Mouse (Mus musculus) neural tube, embryonic 12.5 days (tissue): Measurements from ENCODE around the gene Nsun6. TPM values are rescaled to one million over a fixed set of nuclear protein-coding genes. Genes with fewer than 3 reads are reported as not detected.

ENCODE experiments used
- ATAC-seq: fragments of 200-750 bp; cut with Nextera tagmentation; 2 replicates; pipeline ENCODE4 v1.8.0; 2017; ENCODE audit warnings: low read depth, mild to moderate bottlenecking, moderate TSS enrichment, moderate library complexity; ENCODE audit not compliant: low FRiP score
- H3K27ac ChIP-seq: fragments of 300-500 bp; sonication (generic); 2 replicates; pipeline ENCODE4 v1.5.1; 2016
- H3K27me3 ChIP-seq: fragments of 300-500 bp; sonication (generic); replicated peaks from 2 replicates; pipeline ENCODE4 v1.6.1; 2016; ENCODE audit warnings: mild to moderate bottlenecking
- H3K36me3 ChIP-seq: fragments of 300-500 bp; sonication (generic); 2 replicates; pipeline ENCODE4 v1.6.1; 2016; ENCODE audit warnings: mild to moderate bottlenecking
- H3K4me1 ChIP-seq: fragments of 300-500 bp; sonication (generic); 2 replicates; pipeline ENCODE4 v1.6.1; 2016
- H3K4me2 ChIP-seq: fragments of 300-500 bp; sonication (generic); replicated peaks from 2 replicates; pipeline ENCODE4 v1.6.1; 2016; ENCODE audit warnings: mild to moderate bottlenecking
- H3K4me3 ChIP-seq: fragments of 300-500 bp; sonication (generic); 2 replicates; pipeline ENCODE4 v1.5.1; 2016
- H3K9ac ChIP-seq: fragments of 300-500 bp; sonication (generic); 2 replicates; pipeline ENCODE4 v1.6.1; 2016; ENCODE audit warnings: mild to moderate bottlenecking
- H3K9me3 ChIP-seq: fragments of 300-500 bp; sonication (generic); 2 replicates; pipeline ENCODE4 v1.6.1; 2016; ENCODE audit warnings: mild to moderate bottlenecking
- WGBS: fragments of 180-500 bp; shearing (Covaris S2); methylation state at CpG from one replicate; pipeline ENCODE4 v1.1.7; 2016; 5-methylcytosine and 5-hydroxymethylcytosine counted together
- polyA plus RNA-seq: library from polyadenylated mRNA; unstranded; fragments of >200 nt; fragmentation: Nextera tagmentation; extraction: Ambion mirVana; gene quantifications from 2 replicates; pipeline ENCODE4 v1.2.1, GENCODE M21; 2016

Nsun6 gene
- polyA plus RNA-seq, 1 experiment from 2014 or later, result 13.3 TPM

DNA sequence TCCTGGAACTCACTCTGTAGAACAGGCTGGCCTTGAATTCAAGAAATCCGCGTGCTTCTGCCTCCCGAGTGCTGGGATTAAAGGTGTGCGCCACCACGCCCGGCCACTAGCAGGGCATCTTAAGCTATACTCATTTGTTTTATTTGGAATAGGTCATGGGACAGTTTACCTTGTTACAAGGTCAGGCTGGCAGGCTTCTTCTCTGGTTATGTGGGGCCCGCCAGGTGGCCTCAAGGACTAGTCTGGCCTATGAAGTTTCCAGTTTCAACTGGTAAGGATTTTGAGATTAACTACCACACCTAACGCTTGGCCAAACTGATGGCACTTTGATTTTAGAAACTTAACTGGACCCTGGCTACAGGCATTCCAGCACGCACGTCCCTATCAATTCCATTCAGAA is 373 bp downstream of the Nsun6 start:
- WGBS, result 22% methylated on average over 10 of the region's 10 CpGs
- peak; percentile 29 for ATAC-seq
- H3K27ac ChIP-seq, result peak overlapping the region; percentile 74; the same call in 1 of the 2 replicates

GRCm38 (mm10) chr2:15049117-15049873 is 5.6 kb downstream of the Nsun6 start, which contains the start of gene Arl5b:
Arl5b (plus strand) TSS chr2:15049395.
- Histone ChIP-seq H3K4me3 (peak within 1 kb of the TSS; percentile 64), H3K9ac (peak within 1 kb of the TSS; percentile 47; the same call in 1 of the 2 replicates), H3K4me1 (peaks cover 5% of the 10 kb centered on the region), H3K36me3 (no peaks in the 10 kb centered on the region), H3K27me3 (no peaks in the 10 kb centered on the region), H3K27ac (no peak within 1 kb of the TSS), H3K9me3 (no peaks in the 10 kb centered on the region), H3K4me2 (peak within 1 kb of the TSS; percentile 62)
- ATAC-seq, result peak; percentile 97
- WGBS, result 9% methylated on average over 20 of the region's 20 CpGs

More for the DNA sequence above, 373 bp downstream of the Nsun6 start:
- no peaks in the 10 kb centered on the region for H3K9me3 ChIP-seq
- no peaks in the 10 kb centered on the region for H3K36me3 ChIP-seq
- H3K4me1 ChIP-seq, result peaks cover 15% of the 10 kb centered on the region
- no peaks in the 10 kb centered on the region for H3K27me3 ChIP-seq
- peak overlapping the region; percentile 56 for H3K4me2 ChIP-seq
- peak overlapping the region; percentile 79 for H3K4me3 ChIP-seq
- peak overlapping the region; percentile 94 for H3K9ac ChIP-seq

DNA sequence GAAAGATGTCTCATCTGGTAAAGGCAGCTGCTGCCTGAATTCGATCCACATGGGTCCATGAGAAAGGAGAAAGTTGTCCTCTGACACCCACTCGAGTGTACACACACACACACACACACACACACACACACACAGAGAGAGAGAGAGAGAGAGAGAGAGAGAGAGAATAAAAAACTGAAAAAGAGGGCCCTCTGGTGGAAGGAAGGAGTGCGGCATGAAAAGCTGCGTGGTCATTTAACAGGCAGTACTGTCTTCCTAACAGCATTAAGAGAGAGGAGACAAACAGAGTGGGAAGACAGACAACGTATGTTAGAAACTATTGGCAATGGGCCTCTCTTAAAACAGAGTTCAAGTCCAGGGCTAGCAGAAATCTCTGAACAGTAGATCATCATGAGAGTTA is 14.5 kb downstream of the Nsun6 start:
- no peaks in the 10 kb centered on the region for H3K9me3 ChIP-seq
- 64% methylated on average over 5 of the region's 5 CpGs for WGBS
- no peak overlapping the region for H3K27ac ChIP-seq
- H3K36me3 ChIP-seq, result no peaks in the 10 kb centered on the region; the same call in 1 of the 2 replicates
- no peak overlapping the region for H3K9ac ChIP-seq
- H3K4me3 ChIP-seq, result no peak overlapping the region
- H3K4me2 ChIP-seq, result no peak overlapping the region
- H3K4me1 ChIP-seq, result no peaks in the 10 kb centered on the region
- ATAC-seq, result no peak
- H3K27me3 ChIP-seq, result no peaks in the 10 kb centered on the region

GRCm38 (mm10) chr2:15038705-15039104 is 16.2 kb downstream of the Nsun6 start:
- Histone ChIP-seq H3K27ac (no peak overlapping the region), H3K4me3 (no peak overlapping the region), H3K9me3 (no peaks in the 10 kb centered on the region), H3K4me2 (no peak overlapping the region), H3K9ac (no peak overlapping the region), H3K27me3 (no peaks in the 10 kb centered on the region), H3K36me3 (no peaks in the 10 kb centered on the region; the same call in 1 of the 2 replicates), H3K4me1 (no peaks in the 10 kb centered on the region)
- ATAC-seq, result no peak
- 91% methylated on average over 6 of the region's 6 CpGs for WGBS

DNA sequence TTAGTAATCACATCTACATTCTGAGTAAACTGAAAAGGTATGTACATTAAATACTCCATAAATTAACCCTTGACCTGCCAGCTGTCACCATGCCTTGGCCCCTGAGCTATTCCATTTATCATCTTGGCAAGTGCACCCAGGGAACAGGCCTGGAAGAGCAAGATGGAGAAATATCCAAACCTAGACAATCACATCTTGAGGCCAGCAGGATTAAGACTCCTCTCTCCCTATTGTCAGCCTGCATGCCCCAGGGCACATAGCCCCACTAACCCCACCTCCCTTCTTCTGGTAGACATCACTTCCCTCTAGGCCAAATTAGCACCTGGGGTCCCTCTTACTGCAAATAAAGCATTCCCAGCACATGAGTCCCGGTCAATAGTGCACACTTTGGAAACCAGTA is 27.1 kb downstream of the Nsun6 start:
- H3K9me3 ChIP-seq, result no peaks in the 10 kb centered on the region
- no peaks in the 10 kb centered on the region for H3K4me1 ChIP-seq
- no peaks in the 10 kb centered on the region; the same call in 1 of the 2 replicates for H3K36me3 ChIP-seq
- peak; percentile 72 for ATAC-seq
- no peak overlapping the region for H3K27ac ChIP-seq
- H3K4me3 ChIP-seq, result no peak overlapping the region
- H3K9ac ChIP-seq, result no peak overlapping the region
- no peak overlapping the region for H3K4me2 ChIP-seq
- 74% methylated on average over 1 of the region's 1 CpGs for WGBS
- H3K27me3 ChIP-seq, result no peaks in the 10 kb centered on the region

DNA sequence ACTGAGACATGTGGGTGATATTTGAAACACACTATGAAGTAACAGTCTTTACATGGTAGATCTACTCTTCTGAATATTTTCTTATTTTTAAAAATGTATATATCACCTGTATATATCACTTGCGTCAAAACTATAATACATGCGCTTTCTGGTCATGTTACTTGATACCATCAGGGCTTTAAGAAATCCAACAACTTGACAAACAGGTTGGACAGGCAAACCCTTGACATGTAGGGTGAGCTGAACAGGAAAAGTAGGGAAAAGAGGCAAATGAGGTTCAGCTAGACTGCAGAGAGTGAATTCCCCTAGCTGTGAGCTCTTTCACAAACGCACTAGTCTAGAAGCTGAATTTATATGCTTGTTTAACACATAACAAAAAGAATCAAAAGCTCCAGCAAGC is 28.1 kb downstream of the Nsun6 start:
- Histone ChIP-seq H3K4me1 (no peaks in the 10 kb centered on the region), H3K27ac (no peak overlapping the region), H3K9me3 (no peaks in the 10 kb centered on the region), H3K4me3 (no peak overlapping the region), H3K36me3 (no peaks in the 10 kb centered on the region; the same call in 1 of the 2 replicates), H3K27me3 (no peaks in the 10 kb centered on the region), H3K4me2 (no peak overlapping the region), H3K9ac (no peak overlapping the region)
- 91% methylated on average over 3 of the region's 3 CpGs for WGBS
- ATAC-seq, result no peak

DNA sequence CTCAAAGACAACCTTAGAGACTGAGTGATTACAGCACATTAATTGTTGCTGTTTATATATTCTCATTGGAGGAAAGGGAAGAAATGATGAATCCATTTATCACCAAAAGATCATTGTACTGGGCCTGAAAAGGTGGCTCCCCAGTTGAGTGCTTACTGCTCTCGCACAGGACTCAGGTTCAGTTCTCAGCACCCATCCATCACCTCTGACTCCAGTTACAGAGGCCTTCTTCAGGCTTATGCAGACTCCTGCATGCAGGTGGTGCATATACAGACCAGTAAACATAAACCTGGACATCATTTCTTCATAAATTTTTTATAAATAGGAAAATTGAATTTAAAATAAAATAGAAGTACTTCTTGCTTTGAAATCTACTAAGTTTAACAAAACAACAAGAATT is 46.8 kb downstream of the Nsun6 start:
- no peak overlapping the region for H3K4me2 ChIP-seq
- no peaks in the 10 kb centered on the region for H3K4me1 ChIP-seq
- WGBS, result 74% methylated on average over 1 of the region's 1 CpGs
- H3K9me3 ChIP-seq, result no peaks in the 10 kb centered on the region
- H3K27me3 ChIP-seq, result no peaks in the 10 kb centered on the region
- H3K4me3 ChIP-seq, result no peak overlapping the region
- H3K9ac ChIP-seq, result no peak overlapping the region
- no peak for ATAC-seq
- peaks cover 12% of the 10 kb centered on the region for H3K36me3 ChIP-seq
- H3K27ac ChIP-seq, result no peak overlapping the region

- no peaks in the 10 kb centered on the region for H3K4me1 ChIP-seq
- no peak overlapping the region for H3K4me2 ChIP-seq
- H3K4me3 ChIP-seq, result no peak overlapping the region
- H3K27ac ChIP-seq, result no peak overlapping the region
- H3K9ac ChIP-seq, result no peak overlapping the region
- WGBS, result 71% methylated on average over 3 of the region's 3 CpGs
- H3K36me3 ChIP-seq, result peaks cover 12% of the 10 kb centered on the region
- no peaks in the 10 kb centered on the region for H3K9me3 ChIP-seq
- H3K27me3 ChIP-seq, result no peaks in the 10 kb centered on the region
- ATAC-seq, result no peak
These were observed 47.3 kb downstream of the Nsun6 start for GRCm38 (mm10) chr2:15007531-15007930.

GRCm38 (mm10) chr2:14997836-14998235 is 57.0 kb downstream of the Nsun6 start:
- Histone ChIP-seq H3K27me3 (no peaks in the 10 kb centered on the region), H3K36me3 (no peaks in the 10 kb centered on the region; the same call in 1 of the 2 replicates), H3K4me2 (no peak overlapping the region), H3K27ac (no peak overlapping the region), H3K9ac (no peak overlapping the region), H3K4me1 (no peaks in the 10 kb centered on the region), H3K9me3 (no peaks in the 10 kb centered on the region), H3K4me3 (no peak overlapping the region)
- 90% methylated on average over 5 of the region's 5 CpGs for WGBS
- ATAC-seq, result no peak

DNA sequence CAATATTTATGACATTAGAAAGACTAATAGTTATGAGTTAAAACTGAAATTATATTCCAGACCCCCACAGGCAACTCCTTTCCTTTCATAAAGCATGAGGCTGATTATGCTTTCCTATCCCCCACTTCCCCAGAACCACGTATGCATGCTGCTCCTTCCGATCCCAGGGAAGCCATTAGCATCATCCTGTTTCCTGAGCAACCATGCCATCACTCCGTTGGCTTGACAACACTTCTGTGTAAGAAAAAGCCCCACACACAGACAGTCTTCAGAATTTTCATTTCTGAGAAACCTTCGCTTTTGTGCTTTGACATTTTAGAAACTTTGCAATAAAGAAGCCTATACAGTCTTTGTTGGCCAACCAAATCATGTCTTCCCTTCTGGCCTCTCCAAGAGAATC is 58.8 kb downstream of the Nsun6 start:
- no peaks in the 10 kb centered on the region for H3K27me3 ChIP-seq
- H3K36me3 ChIP-seq, result no peaks in the 10 kb centered on the region; the same call in 1 of the 2 replicates
- H3K4me1 ChIP-seq, result no peaks in the 10 kb centered on the region
- H3K9ac ChIP-seq, result no peak overlapping the region
- no peak for ATAC-seq
- WGBS, result 83% methylated on average over 4 of the region's 4 CpGs
- no peak overlapping the region for H3K4me3 ChIP-seq
- H3K4me2 ChIP-seq, result no peak overlapping the region
- H3K9me3 ChIP-seq, result no peaks in the 10 kb centered on the region
- H3K27ac ChIP-seq, result no peak overlapping the region

DNA sequence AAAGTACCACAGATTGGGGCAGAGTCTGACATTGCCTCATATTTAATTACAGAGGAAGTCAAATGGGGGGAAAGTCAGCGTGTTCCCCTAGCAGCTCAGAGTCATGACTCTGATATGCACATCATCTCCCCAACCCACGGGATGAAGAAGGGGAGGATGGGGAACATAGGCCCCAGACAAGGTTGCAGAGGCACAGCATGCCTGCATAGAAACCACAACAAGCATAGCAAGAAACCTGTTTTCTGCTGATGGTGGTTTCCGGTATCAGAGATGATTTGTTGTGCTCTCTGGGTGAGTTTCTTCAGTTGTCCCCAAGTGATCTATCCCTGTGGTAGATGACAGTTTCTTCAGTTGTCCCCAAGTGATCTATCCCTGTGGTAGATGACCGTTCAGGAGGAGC is 62.3 kb downstream of the Nsun6 start:
- no peak overlapping the region for H3K4me3 ChIP-seq
- no peaks in the 10 kb centered on the region for H3K27me3 ChIP-seq
- H3K9ac ChIP-seq, result no peak overlapping the region
- WGBS, result 90% methylated on average over 4 of the region's 4 CpGs
- H3K4me2 ChIP-seq, result no peak overlapping the region
- H3K4me1 ChIP-seq, result no peaks in the 10 kb centered on the region
- ATAC-seq, result no peak
- no peaks in the 10 kb centered on the region for H3K9me3 ChIP-seq
- no peaks in the 10 kb centered on the region; the same call in 1 of the 2 replicates for H3K36me3 ChIP-seq
- no peak overlapping the region for H3K27ac ChIP-seq

DNA sequence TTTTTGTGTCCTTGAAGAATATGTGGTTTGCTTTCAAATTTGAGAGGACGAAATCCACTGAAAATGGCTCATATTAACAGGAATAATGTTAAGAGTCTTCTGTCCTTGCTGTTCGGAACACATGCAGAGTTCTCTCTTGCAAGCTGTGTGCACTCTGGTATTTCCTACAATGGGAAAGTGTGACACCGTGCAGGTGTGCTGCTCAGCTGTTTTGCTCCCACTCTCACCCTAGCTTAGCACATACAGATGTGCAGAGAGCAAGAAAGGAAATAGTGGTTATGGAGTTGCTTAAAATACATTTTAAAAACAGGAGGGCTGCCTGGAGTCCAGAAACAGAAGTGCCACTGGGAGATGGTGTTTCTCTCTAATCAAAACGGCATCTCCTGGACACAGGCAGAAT is 65.5 kb downstream of the Nsun6 start:
- Histone ChIP-seq H3K4me1 (no peaks in the 10 kb centered on the region), H3K9me3 (no peaks in the 10 kb centered on the region), H3K27me3 (no peaks in the 10 kb centered on the region), H3K27ac (no peak overlapping the region), H3K36me3 (no peaks in the 10 kb centered on the region), H3K4me2 (no peak overlapping the region), H3K9ac (no peak overlapping the region), H3K4me3 (no peak overlapping the region)
- ATAC-seq, result no peak
- WGBS, result 87% methylated on average over 4 of the region's 4 CpGs

DNA sequence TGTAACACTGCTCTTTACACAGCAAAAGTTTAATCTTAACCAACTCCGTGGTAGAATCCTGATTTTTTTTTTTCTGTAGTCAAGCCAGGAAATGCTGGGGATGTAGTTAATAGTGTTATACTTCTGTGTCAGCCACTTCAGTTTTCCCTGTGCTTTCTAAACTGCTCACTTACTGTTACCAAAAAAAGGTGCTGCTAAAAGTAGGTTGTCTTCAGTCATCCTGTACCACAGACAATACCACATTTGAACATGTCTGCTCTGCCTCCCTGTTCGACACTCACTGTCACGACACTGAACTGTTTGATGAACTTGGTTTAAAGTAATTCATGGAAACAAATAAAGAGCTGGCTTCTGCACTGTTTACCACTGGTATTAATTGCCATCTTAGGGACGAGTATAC is 66.4 kb downstream of the Nsun6 start:
- H3K36me3 ChIP-seq, result no peaks in the 10 kb centered on the region
- H3K4me3 ChIP-seq, result no peak overlapping the region
- no peaks in the 10 kb centered on the region for H3K4me1 ChIP-seq
- ATAC-seq, result no peak
- no peaks in the 10 kb centered on the region for H3K27me3 ChIP-seq
- no peak overlapping the region for H3K9ac ChIP-seq
- H3K9me3 ChIP-seq, result no peaks in the 10 kb centered on the region
- H3K27ac ChIP-seq, result no peak overlapping the region
- no peak overlapping the region for H3K4me2 ChIP-seq
- 89% methylated on average over 4 of the region's 4 CpGs for WGBS
